Mouse (Mus musculus): ENCODE results near the gene Olfr571.

GRCm38 (mm10) chr7:102858665-102859064, 58.7 kb downstream of the Olfr571 start, which contains the start of gene Olfr566:
- TF ChIP-seq CTCF (IDR thresholded peaks at IDR 0.05; ENCODE audit: low read depth) = no peak
- TF ChIP-seq EP300 (IDR thresholded peaks at IDR 0.05; ENCODE audit: low read depth) = no peak
